Mouse (Mus musculus): ENCODE data around the gene Ttbk2. TPM values are rescaled to one million over a fixed set of nuclear protein-coding genes. Genes with fewer than 3 reads are reported as not detected.
A peak's percentile ranks its signal among the peaks of the same experiment; 100 is the strongest.

The Ttbk2 gene
- polyA plus RNA-seq, 1 experiment from 2014 or later, result 7.1 TPM

DNA sequence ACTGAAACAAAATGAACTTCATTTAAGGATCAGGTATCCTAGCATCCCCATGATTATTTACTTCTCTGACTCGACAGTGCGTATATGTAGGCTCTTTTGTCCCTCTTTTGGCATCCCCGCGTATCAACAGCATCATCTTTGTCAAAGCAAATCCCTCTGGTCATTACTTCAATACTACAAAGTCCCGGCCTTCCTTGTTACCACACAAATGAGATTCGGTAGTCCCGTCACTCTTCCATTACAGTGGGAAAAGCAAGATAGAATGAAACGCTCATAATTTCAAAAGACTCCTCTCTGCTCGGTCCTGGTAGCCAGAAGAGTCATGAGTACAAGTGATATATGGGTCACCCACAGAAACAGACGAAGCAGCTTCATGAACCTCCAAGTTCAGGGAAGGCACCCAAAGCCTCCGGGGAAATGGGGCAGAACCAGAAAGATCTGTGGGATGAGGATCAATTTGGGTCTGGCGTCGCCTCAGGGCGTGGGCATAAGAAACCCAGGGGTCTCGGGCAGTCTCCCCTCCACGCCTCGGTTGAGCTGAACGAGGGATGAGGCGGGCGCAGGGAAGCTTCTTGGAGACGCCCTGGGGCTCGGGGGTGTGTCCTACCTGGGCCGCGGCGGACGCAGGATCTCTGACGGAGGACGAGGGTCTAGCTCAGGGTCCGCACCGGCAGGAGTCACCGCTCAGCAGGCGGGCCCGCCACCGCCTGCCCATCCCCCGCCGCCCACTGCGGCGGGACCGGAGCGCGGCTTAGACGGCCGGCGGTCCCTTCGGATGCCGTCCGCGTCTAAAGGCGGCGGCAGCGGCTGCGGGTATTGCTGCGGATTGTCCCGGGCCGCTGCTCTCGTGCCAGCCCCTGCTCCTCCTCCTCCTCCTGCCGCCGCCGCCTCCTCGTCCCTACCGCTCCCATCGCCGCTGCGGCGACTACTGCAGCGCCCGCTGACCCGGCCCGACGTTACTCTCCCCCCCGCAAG, 668 bp downstream of the Ttbk2 start, which contains the start of gene Cdan1:
Gene Cdan1 (minus strand): TSS at position 680 of the 975 bp plus-strand sequence.
- no peaks in the 10 kb centered on the region for H3K9me3 ChIP-seq
- peak within 1 kb of the TSS; percentile 69 for H3K4me2 ChIP-seq (replicated peaks)
- H3K27me3 ChIP-seq, result no peaks in the 10 kb centered on the region
- 0 out of 2 replicates have a peak, but pooled peaks cover 5% of the 10 kb centered on the region for H3K4me1 ChIP-seq
- ATAC-seq (ENCODE audit: insufficient number of reproducible peaks, insufficient read depth, low FRiP score, low TSS enrichment), result peak; percentile 49
- H3K9ac ChIP-seq, result peak within 1 kb of the TSS; percentile 79
- WGBS, result under 1% methylated on average over 62 of the region's 71 CpGs
- H3K4me3 ChIP-seq, result peak within 1 kb of the TSS; percentile 86
- H3K36me3 ChIP-seq, result no peaks in the 10 kb centered on the region
- peak within 1 kb of the TSS; percentile 64; the same call in 1 of the 2 replicates for H3K27ac ChIP-seq

GRCm38 (mm10) chr2:120845280-120845679, 5.1 kb downstream of the Ttbk2 start:
- no peaks in the 10 kb centered on the region for H3K36me3 ChIP-seq
- WGBS, result 95% methylated on average over 1 of the region's 1 CpGs
- no peak for ATAC-seq (ENCODE audit: insufficient number of reproducible peaks, insufficient read depth, low FRiP score, low TSS enrichment)

DNA sequence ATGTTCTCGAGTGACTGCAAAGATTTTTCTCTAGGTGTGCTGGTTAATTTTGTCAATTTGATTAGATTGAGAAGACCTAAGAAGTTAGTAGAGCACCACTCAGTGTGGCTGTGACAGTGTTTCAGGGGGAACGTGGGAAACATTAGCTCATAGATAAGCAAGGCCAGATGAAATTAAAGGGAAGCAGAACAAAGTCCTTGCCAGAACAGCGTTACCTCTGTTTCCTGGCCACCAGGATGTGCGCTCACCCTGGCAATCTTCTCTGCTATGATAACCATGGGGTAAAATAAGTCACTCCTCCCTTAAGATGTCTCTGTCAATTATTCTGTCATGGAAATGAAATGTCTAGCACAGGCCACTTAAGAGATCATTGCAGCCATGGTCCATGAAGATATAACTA, 6.4 kb downstream of the Ttbk2 start:
- WGBS, result 77% methylated on average over 4 of the region's 4 CpGs
- Histone ChIP-seq H3K4me1 (0 out of 2 replicates have a peak, but pooled peaks cover under 1% of the 10 kb centered on the region), H3K9ac (no peak overlapping the region), H3K27ac (no peak overlapping the region), H3K9me3 (no peaks in the 10 kb centered on the region), H3K27me3 (no peaks in the 10 kb centered on the region), H3K4me2 (replicated peaks) (no peak overlapping the region), H3K4me3 (no peak overlapping the region), H3K36me3 (no peaks in the 10 kb centered on the region)
- ATAC-seq (ENCODE audit: insufficient number of reproducible peaks, insufficient read depth, low FRiP score, low TSS enrichment), result no peak

More at GRCm38 (mm10) chr2:120845280-120845679, 5.1 kb downstream of the Ttbk2 start:
- Histone ChIP-seq H3K4me1 (0 out of 2 replicates have a peak, but pooled peaks cover 5% of the 10 kb centered on the region), H3K4me2 (replicated peaks) (no peak overlapping the region), H3K9me3 (no peaks in the 10 kb centered on the region), H3K9ac (no peak overlapping the region), H3K27me3 (no peaks in the 10 kb centered on the region), H3K4me3 (no peak overlapping the region), H3K27ac (no peak overlapping the region)

- Histone ChIP-seq H3K27ac (no peak overlapping the region), H3K9me3 (no peaks in the 10 kb centered on the region), H3K4me2 (replicated peaks) (no peak overlapping the region), H3K27me3 (no peaks in the 10 kb centered on the region), H3K4me3 (no peak overlapping the region), H3K9ac (no peak overlapping the region), H3K4me1 (no peaks in the 10 kb centered on the region; the same call in 1 of the 2 replicates), H3K36me3 (no peaks in the 10 kb centered on the region)
- ATAC-seq (ENCODE audit: insufficient number of reproducible peaks, insufficient read depth, low FRiP score, low TSS enrichment), result no peak
- WGBS, result 91% methylated on average over 1 of the region's 1 CpGs
Measured at GRCm38 (mm10) chr2:120841211-120841610, 9.2 kb downstream of the Ttbk2 start.

GRCm38 (mm10) chr2:120835167-120835566, 15.2 kb downstream of the Ttbk2 start:
- H3K9me3 ChIP-seq, result no peaks in the 10 kb centered on the region
- ATAC-seq (ENCODE audit: insufficient number of reproducible peaks, insufficient read depth, low FRiP score, low TSS enrichment), result 0 out of 2 replicates have a peak, but pooled peaks have one; percentile 28
- H3K4me1 ChIP-seq, result no peaks in the 10 kb centered on the region; the same call in 1 of the 2 replicates
- no peak overlapping the region for H3K4me2 ChIP-seq (replicated peaks)
- 94% methylated on average over 4 of the region's 4 CpGs for WGBS
- peaks cover 9% of the 10 kb centered on the region for H3K36me3 ChIP-seq
- H3K4me3 ChIP-seq, result no peak overlapping the region
- H3K27me3 ChIP-seq, result no peaks in the 10 kb centered on the region
- no peak overlapping the region for H3K9ac ChIP-seq
- H3K27ac ChIP-seq, result no peak overlapping the region

GRCm38 (mm10) chr2:120826936-120827638, 23.3 kb downstream of the Ttbk2 start:
- Histone ChIP-seq H3K36me3 (no peaks in the 10 kb centered on the region), H3K9ac (no peak overlapping the region), H3K4me3 (no peak overlapping the region), H3K4me1 (no peaks in the 10 kb centered on the region), H3K4me2 (replicated peaks) (no peak overlapping the region), H3K27me3 (no peaks in the 10 kb centered on the region), H3K9me3 (no peaks in the 10 kb centered on the region), H3K27ac (no peak overlapping the region)
- ATAC-seq (ENCODE audit: insufficient number of reproducible peaks, insufficient read depth, low FRiP score, low TSS enrichment), result no peak
- WGBS, result 73% methylated on average over 1 of the region's 1 CpGs

GRCm38 (mm10) chr2:120770265-120770935, 80.0 kb downstream of the Ttbk2 start:
- H3K4me2 ChIP-seq (replicated peaks), result no peak overlapping the region
- H3K9ac ChIP-seq, result no peak overlapping the region
- H3K9me3 ChIP-seq, result no peaks in the 10 kb centered on the region
- no peak for ATAC-seq (ENCODE audit: insufficient number of reproducible peaks, insufficient read depth, low FRiP score, low TSS enrichment)
- peaks cover 27% of the 10 kb centered on the region; the same call in 1 of the 2 replicates for H3K36me3 ChIP-seq
- no peak overlapping the region for H3K4me3 ChIP-seq
- no peaks in the 10 kb centered on the region for H3K27me3 ChIP-seq
- 84% methylated on average over 2 of the region's 2 CpGs for WGBS
- no peaks in the 10 kb centered on the region for H3K4me1 ChIP-seq
- H3K27ac ChIP-seq, result no peak overlapping the region

DNA sequence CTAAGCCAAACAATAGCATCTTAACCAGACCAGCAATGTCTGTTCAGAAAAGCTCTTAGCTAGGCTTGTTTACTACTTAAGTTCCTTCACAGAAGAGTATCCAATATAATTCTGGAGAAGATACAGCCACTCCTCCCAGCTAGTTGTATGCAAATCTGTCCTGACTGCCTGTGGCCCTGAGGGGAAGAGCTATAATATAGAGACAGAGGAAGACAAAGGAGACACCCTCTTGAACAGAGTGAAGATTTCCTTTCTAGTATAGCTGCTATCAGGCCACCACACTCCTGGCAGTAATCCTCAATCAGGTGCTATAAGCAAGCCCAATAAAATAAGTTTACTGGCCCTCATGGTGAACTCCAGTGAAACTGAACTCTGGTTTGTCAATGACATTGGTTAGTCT, 88.5 kb downstream of the Ttbk2 start:
- Histone ChIP-seq H3K4me2 (replicated peaks) (no peak overlapping the region), H3K27ac (no peak overlapping the region), H3K4me1 (no peaks in the 10 kb centered on the region), H3K4me3 (no peak overlapping the region), H3K9me3 (no peaks in the 10 kb centered on the region), H3K27me3 (no peaks in the 10 kb centered on the region), H3K9ac (no peak overlapping the region), H3K36me3 (peaks cover 5% of the 10 kb centered on the region; the same call in 1 of the 2 replicates)
- ATAC-seq (ENCODE audit: insufficient number of reproducible peaks, insufficient read depth, low FRiP score, low TSS enrichment), result no peak

DNA sequence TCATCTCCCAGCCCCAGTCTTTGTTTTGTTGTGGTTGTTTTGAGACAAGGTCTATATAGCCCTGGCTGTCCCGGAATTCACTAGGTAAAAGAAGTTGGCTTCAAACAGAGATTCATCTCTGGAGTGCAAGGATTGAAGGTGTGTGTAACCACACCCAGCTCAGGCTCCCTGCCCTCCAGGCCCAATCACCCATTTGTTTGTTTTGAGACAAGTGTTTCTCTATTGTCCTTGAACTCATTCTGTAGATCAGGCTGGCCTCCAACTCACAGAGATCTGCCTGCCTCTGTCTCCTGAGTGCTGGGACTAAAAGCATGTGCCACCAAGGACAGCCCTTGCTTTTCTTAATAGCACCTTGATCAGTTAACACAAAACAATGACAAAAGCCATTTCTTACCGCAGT, 102.4 kb downstream of the Ttbk2 start:
- WGBS, result 95% methylated on average over 2 of the region's 2 CpGs
- no peaks in the 10 kb centered on the region for H3K4me1 ChIP-seq
- H3K4me2 ChIP-seq (replicated peaks), result no peak overlapping the region
- H3K27ac ChIP-seq, result no peak overlapping the region
- H3K4me3 ChIP-seq, result no peak overlapping the region
- no peaks in the 10 kb centered on the region for H3K9me3 ChIP-seq
- no peak for ATAC-seq (ENCODE audit: insufficient number of reproducible peaks, insufficient read depth, low FRiP score, low TSS enrichment)
- no peak overlapping the region for H3K9ac ChIP-seq
- peaks cover 44% of the 10 kb centered on the region for H3K36me3 ChIP-seq
- H3K27me3 ChIP-seq, result no peaks in the 10 kb centered on the region

DNA sequence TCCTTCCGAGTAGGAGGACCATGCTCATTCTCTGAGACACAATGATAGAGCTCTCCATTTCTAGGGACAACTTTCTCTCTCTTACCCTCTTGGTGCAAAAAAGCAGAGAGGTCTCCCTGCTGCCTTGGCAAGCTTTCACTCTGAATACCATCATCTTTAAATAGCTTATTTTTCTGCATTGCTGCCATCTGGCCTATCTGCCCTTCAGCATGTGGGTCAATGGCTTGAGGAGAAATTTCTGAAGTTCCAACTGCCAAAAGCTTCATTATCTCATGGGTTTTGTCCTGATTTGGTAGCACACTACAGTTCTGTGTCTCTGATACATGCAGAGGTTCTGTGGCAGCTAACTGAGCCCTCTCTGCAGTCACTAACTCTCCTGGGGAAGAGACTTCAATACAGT, 104.9 kb downstream of the Ttbk2 start:
- H3K4me2 ChIP-seq (replicated peaks), result no peak overlapping the region
- no peaks in the 10 kb centered on the region for H3K9me3 ChIP-seq
- H3K4me3 ChIP-seq, result no peak overlapping the region
- no peak for ATAC-seq (ENCODE audit: insufficient number of reproducible peaks, insufficient read depth, low FRiP score, low TSS enrichment)
- no peaks in the 10 kb centered on the region for H3K4me1 ChIP-seq
- no peak overlapping the region for H3K9ac ChIP-seq
- no peak overlapping the region for H3K27ac ChIP-seq
- 85% methylated on average over 1 of the region's 1 CpGs for WGBS
- H3K27me3 ChIP-seq, result no peaks in the 10 kb centered on the region
- H3K36me3 ChIP-seq, result peaks cover 44% of the 10 kb centered on the region

DNA sequence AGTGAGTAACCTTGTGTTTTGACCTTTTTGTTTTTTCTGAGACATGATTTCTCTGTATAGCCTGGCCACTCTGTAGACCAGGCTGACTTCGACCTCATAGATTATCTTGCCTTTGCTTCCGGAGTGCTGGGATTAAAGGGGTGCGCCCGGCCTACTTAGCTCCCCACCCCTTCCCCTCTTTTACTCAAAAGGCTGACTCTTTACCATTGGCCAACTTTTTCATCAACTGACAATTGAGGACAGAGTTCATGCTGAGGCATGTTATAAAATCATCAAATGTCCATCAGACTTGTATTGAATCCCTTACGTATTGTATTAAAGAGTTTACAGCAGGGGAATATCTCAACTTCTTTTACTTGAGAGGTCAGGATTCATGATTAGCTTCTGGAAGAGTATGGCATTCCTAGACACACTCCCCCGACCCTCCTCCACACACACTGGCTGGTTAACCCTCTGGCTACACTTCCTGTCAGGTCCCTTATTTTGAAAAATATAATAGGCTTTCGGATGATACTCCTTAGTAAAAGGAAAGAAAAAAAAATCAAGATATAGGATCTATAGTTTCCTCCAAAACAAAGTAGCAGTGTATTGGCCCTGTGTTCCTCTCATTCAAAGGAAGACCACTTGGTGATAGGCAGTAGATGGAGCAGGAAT, 118.4 kb downstream of the Ttbk2 start:
- Histone ChIP-seq H3K4me1 (peaks cover 26% of the 10 kb centered on the region), H3K36me3 (peaks cover 18% of the 10 kb centered on the region), H3K4me3 (peak overlapping the region; percentile 96), H3K27me3 (no peaks in the 10 kb centered on the region), H3K9ac (peak overlapping the region; percentile 95; the same call in 1 of the 2 replicates), H3K9me3 (no peaks in the 10 kb centered on the region), H3K27ac (peak overlapping the region; percentile 90), H3K4me2 (replicated peaks) (peak overlapping the region; percentile 95)
- WGBS, result 44% methylated on average over 7 of the region's 7 CpGs
- ATAC-seq (ENCODE audit: insufficient number of reproducible peaks, insufficient read depth, low FRiP score, low TSS enrichment), result no peak
